Mouse (Mus musculus): ENCODE results near the gene Dmc1.

DNA sequence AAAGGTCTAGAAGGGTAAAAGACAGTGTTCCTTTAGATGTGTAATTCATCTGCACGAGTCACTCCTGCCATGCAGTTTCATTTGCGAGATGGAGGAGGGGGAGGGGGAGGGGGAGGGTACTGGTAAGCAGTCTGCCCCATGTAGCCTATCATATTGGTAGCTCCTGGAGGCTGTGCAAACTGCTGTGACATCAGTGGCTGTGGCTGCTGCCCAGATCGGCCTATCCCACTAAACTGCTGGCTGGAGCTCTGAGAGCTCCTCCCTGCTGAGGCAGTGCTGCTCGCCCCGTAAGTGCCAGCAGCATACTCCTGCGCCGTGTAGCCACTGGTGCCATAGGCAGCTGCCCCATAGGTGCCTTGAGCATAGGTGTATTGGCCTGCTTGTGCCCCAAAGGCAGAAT lies 75.0 kb downstream of the Dmc1 start:
- no peak for TF ChIP-seq CTCF (conservative IDR thresholded peaks at IDR 0.05 in 1 of 2, IDR thresholded peaks at IDR 0.05 in 1 of 2; ENCODE audit: low read depth in 2 of 2, low read length in 2 of 2)
- TF ChIP-seq ETS1 (conservative IDR thresholded peaks at IDR 0.05; ENCODE audit: low read depth, low read length): no peak
- TF ChIP-seq RAD21 (IDR thresholded peaks at IDR 0.05; ENCODE audit: low read depth, low read length): no peak
- no peak for TF ChIP-seq E2F4 (IDR thresholded peaks at IDR 0.05; ENCODE audit: insufficient replicate concordance, low read depth, low read length)
- no peak for TF ChIP-seq GABPA (IDR thresholded peaks at IDR 0.05; ENCODE audit: insufficient replicate concordance, low read depth, low read length)
- TF ChIP-seq BHLHE40 (IDR thresholded peaks at IDR 0.05; ENCODE audit: low read depth, low read length): no peak
- TF ChIP-seq ZNF384 (IDR thresholded peaks at IDR 0.05; ENCODE audit: low read depth, low read length): no peak
